Mouse (Mus musculus): Measurements from ENCODE around the gene Ipo9. TPM values are rescaled to one million over a fixed set of nuclear protein-coding genes. Genes with fewer than 3 reads are reported as not detected.
"Not testable (repeated sequence)": the region's sequence is repeated elsewhere in the genome, so short reads cannot be mapped to it uniquely, and the experiment has no call there.

Ipo9 gene
- polyA plus RNA-seq, 1 experiment = 0.55 TPM

DNA sequence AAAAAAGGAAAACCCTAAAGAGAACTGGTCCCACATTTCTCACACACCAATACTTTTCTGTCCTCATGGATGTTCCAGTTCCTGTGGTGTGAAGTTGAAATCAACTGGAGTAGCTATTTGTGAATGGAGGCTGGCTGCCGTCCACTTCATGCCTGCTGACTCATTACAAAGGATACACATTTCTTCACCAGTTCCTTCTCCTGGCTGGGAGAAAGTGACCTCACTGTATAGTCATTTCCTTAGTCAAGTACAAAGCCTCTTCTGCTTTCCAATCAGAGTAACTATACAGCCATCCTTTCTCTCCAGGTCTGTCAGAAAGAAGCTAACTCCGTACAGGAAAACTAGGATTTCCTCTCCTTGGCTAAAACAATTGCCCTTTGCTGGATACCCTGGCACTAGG lies 19.3 kb downstream of the Ipo9 start:
- TF ChIP-seq TAL1 (IDR thresholded peaks at IDR 0.05; ENCODE audit: low read length) (no peak), GATA1 (IDR thresholded peaks at IDR 0.05; ENCODE audit: low read length) (no peak)
- no peaks in the 10 kb centered on the region for H3K27me3 ChIP-seq (ENCODE audit: control insufficient read depth)
- H3K4me1 ChIP-seq (ENCODE audit: control insufficient read depth) = no peaks in the 10 kb centered on the region
- H3K36me3 ChIP-seq (ENCODE audit: control insufficient read depth) = peaks cover 87% of the 10 kb centered on the region
- no peaks in the 10 kb centered on the region for H3K9me3 ChIP-seq (ENCODE audit: control insufficient read depth, low read length)
- H3K4me3 ChIP-seq (replicated peaks) = no peak overlapping the region

DNA sequence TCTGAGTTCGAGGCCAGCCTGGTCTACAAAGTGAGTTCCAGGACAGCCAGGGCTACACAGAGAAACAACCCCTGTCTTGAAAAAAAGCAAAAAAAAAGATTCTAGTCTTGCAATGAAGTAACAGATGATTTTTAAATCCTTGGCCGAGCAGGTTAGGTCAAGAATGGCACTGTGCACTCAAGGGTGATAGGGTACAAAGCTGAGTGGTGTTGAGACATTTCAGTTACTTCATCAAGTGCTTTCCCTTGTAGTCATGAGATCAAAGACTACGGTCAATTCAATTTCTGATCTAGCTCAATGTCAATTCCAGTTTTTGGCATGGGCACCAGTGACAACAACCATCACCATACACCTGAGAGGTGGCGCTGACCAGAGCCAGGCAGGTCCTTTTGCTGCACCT lies 21.3 kb downstream of the Ipo9 start:
- Histone ChIP-seq H3K27me3 (ENCODE audit: control insufficient read depth) (no peaks in the 10 kb centered on the region), H3K36me3 (ENCODE audit: control insufficient read depth) (peaks cover 90% of the 10 kb centered on the region), H3K4me1 (ENCODE audit: control insufficient read depth) (no peaks in the 10 kb centered on the region), H3K9me3 (ENCODE audit: control insufficient read depth, low read length) (no peaks in the 10 kb centered on the region), H3K4me3 (replicated peaks) (no peak overlapping the region)
- no peak for TF ChIP-seq GATA1 (IDR thresholded peaks at IDR 0.05; ENCODE audit: low read length)
- TF ChIP-seq TAL1 (IDR thresholded peaks at IDR 0.05; ENCODE audit: low read length) = no peak

DNA sequence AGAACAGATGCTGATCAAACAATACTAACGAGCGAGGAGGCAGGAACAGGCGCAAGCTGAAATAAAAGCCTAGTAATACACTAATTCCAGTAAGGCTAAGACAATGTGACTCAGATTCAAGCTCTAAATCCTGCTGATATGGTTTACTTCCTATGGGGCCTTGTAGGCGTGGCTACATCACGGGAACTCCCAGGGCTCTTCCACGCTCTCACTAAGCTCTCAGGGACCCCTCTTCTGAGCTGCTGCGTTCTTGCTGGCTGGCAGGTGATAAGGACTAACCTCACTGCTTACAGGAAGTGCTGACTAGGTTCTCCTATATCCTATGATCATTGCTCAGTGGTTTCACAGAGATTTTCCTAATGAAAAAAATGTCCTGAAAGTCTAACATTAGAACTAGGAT lies 24.9 kb downstream of the Ipo9 start:
- H3K27me3 ChIP-seq (ENCODE audit: control insufficient read depth) = no peaks in the 10 kb centered on the region
- H3K36me3 ChIP-seq (ENCODE audit: control insufficient read depth) = peaks cover 94% of the 10 kb centered on the region
- H3K9me3 ChIP-seq (ENCODE audit: control insufficient read depth, low read length) = no peaks in the 10 kb centered on the region
- H3K4me1 ChIP-seq (ENCODE audit: control insufficient read depth) = no peaks in the 10 kb centered on the region
- TF ChIP-seq GATA1 (IDR thresholded peaks at IDR 0.05; ENCODE audit: low read length) = no peak
- TF ChIP-seq TAL1 (IDR thresholded peaks at IDR 0.05; ENCODE audit: low read length) = no peak
- H3K4me3 ChIP-seq (replicated peaks) = no peak overlapping the region

DNA sequence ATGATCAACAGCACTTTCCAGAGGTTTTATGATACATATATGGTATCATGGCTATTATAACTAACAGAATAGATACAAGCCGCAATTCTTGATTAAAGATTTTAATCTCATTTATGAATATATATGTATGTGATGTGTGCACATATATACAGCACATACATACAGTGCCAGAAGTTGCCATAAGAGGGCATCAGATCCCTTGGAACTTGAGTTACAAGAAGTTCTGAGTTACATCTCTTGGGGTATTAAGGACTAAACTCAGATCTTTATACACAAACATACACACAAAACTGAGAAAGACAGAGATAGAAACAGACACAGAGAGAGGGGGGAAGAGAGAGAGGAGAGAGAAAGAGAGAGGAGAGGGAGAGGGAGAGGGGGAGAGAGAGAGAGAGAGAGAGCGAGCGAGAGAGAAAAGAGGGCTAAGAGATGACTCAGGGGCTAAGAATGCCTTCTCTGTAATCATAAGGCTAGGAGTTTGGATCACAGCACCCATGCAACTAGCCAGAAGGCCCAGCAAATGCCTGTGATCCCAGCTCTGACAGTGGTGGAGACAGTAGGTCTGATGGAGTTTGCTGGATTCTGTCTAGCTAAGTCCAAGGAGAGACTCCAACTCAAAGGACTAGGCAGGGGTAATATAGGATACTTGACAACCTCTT lies 28.7 kb downstream of the Ipo9 start:
- peaks cover 90% of the 10 kb centered on the region for H3K36me3 ChIP-seq (ENCODE audit: control insufficient read depth)
- no peak overlapping the region for H3K4me3 ChIP-seq (replicated peaks)
- no peaks in the 10 kb centered on the region for H3K4me1 ChIP-seq (ENCODE audit: control insufficient read depth)
- no peaks in the 10 kb centered on the region for H3K27me3 ChIP-seq (ENCODE audit: control insufficient read depth)
- TF ChIP-seq GATA1 (IDR thresholded peaks at IDR 0.05; ENCODE audit: low read length) (no peak), TAL1 (IDR thresholded peaks at IDR 0.05; ENCODE audit: low read length) (no peak)
- no peaks in the 10 kb centered on the region for H3K9me3 ChIP-seq (ENCODE audit: control insufficient read depth, low read length)

- no peaks in the 10 kb centered on the region for H3K4me1 ChIP-seq (ENCODE audit: control insufficient read depth)
- no peaks in the 10 kb centered on the region for H3K9me3 ChIP-seq (ENCODE audit: control insufficient read depth, low read length)
- peaks cover 86% of the 10 kb centered on the region for H3K36me3 ChIP-seq (ENCODE audit: control insufficient read depth)
- H3K27me3 ChIP-seq (ENCODE audit: control insufficient read depth) = no peaks in the 10 kb centered on the region
- H3K4me3 ChIP-seq (replicated peaks) = no peak overlapping the region
- TF ChIP-seq GATA1 (IDR thresholded peaks at IDR 0.05; ENCODE audit: low read length) (no peak), TAL1 (IDR thresholded peaks at IDR 0.05; ENCODE audit: low read length) (no peak)
Observed at GRCm38 (mm10) chr1:135399466-135399865, 30.8 kb downstream of the Ipo9 start.

DNA sequence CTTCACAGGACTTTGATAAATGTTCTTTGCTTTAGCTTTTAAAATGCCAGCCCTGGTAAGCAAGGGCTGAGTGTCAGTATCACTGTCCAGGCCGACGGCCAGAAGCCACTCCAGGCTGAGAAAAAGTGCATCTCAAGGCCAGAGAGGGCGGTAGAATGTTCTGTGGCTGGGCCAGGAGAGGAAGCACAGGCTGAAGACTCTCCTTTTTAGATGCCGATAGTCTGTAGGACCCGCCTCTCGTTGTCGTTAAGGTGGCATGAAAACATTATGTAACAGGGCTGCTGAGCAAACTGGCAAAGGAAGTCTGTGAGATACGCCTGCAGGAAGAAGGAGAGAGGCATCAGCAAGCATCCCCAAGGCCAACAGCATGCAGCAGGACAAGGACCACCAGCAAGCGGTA lies 45.1 kb downstream of the Ipo9 start:
- Histone ChIP-seq H3K36me3 (ENCODE audit: control insufficient read depth) (peaks cover 75% of the 10 kb centered on the region), H3K4me1 (ENCODE audit: control insufficient read depth) (no peaks in the 10 kb centered on the region), H3K4me3 (replicated peaks) (no peak overlapping the region), H3K27me3 (ENCODE audit: control insufficient read depth) (no peaks in the 10 kb centered on the region), H3K9me3 (ENCODE audit: control insufficient read depth, low read length) (no peaks in the 10 kb centered on the region)
- TF ChIP-seq TAL1 (IDR thresholded peaks at IDR 0.05; ENCODE audit: low read length) (no peak), GATA1 (IDR thresholded peaks at IDR 0.05; ENCODE audit: low read length) (no peak)

- no peak for TF ChIP-seq TAL1 (IDR thresholded peaks at IDR 0.05; ENCODE audit: low read length)
- Histone ChIP-seq H3K27me3 (ENCODE audit: control insufficient read depth) (no peaks in the 10 kb centered on the region), H3K9me3 (ENCODE audit: control insufficient read depth, low read length) (no peaks in the 10 kb centered on the region), H3K4me1 (ENCODE audit: control insufficient read depth) (no peaks in the 10 kb centered on the region), H3K36me3 (ENCODE audit: control insufficient read depth) (peaks cover 67% of the 10 kb centered on the region), H3K4me3 (replicated peaks) (no peak overlapping the region)
Observed at GRCm38 (mm10) chr1:135384171-135384570, 46.1 kb downstream of the Ipo9 start.

DNA sequence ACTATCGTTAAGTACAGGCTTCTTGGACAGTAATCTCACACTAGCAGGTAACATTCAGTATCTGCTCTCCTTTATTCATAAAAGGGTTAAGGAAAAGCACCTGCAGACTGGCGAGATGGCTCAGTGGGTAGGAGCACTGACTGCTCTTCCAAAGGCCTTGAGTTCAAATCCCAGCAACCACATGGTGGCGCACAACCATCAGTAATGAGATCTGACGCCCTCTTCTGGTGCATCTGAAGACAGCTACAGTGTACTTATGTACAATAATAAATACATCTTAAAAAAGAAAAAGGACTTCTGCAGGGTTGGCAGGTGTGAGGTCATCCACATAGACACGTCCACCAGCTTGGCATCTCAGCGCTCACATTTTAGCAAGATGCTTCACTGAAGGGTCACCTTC lies 48.7 kb downstream of the Ipo9 start:
- H3K36me3 ChIP-seq (ENCODE audit: control insufficient read depth) = peaks cover 42% of the 10 kb centered on the region
- H3K9me3 ChIP-seq (ENCODE audit: control insufficient read depth, low read length); H3K4me3 ChIP-seq (replicated peaks); H3K4me1 ChIP-seq (ENCODE audit: control insufficient read depth); H3K27me3 ChIP-seq (ENCODE audit: control insufficient read depth): not testable (repeated sequence)

DNA sequence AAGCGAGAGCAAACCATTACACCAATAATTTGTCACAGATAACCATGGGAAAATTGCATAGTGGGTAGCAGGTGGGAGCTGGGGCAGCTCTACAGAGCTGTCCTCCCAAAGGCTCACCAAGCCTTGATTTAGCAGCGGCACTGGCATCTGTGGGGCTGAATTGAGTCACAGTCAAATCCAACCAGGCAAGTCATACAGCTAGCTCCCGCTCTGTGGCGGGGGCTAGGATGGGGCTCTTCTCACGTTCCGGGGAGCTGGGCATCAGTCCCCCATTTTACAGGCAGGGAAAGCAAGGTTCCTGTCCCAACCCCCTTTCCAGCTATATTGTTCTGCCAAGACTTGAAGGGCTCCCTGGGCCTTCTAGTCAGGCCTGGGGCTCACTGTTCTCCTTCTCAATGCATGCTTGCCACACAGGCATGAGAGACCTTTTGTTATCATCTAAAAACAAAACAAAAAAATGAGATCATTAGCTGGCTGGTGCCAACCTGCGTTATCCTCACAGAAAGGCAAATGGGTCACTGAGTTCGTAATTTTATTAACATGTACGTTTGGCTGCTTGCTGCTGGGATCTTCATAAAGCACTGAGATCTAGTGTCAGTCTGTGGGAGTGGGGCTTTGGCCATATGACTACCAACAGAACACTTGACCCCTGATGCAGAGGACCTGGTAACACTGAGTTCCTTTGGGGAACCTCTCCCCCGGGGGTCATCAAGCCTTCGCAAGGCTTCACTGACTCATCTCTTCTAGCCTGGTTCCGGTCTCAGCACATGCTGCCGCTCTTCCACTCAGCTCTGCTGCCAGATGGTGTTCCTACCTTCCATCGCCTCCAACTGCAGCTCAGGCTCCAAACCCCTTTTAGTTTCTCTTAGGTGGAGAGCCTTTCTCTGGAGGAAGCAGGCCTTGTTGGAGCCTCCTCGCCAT lies 50.0 kb downstream of the Ipo9 start:
- Histone ChIP-seq H3K36me3 (ENCODE audit: control insufficient read depth) (peaks cover 30% of the 10 kb centered on the region), H3K9me3 (ENCODE audit: control insufficient read depth, low read length) (no peaks in the 10 kb centered on the region), H3K27me3 (ENCODE audit: control insufficient read depth) (peaks cover 16% of the 10 kb centered on the region), H3K4me1 (ENCODE audit: control insufficient read depth) (no peaks in the 10 kb centered on the region), H3K4me3 (replicated peaks) (no peak overlapping the region)
- no peak for TF ChIP-seq GATA1 (IDR thresholded peaks at IDR 0.05; ENCODE audit: low read length)
- TF ChIP-seq TAL1 (IDR thresholded peaks at IDR 0.05; ENCODE audit: low read length) = no peak

All from erythroblast, embryonic 14.5 days (primary cell).